In genomic region chr10:117453406-117454170, GRCm38 (mm10) we compare ENCODE assay signal across 32 mouse cellular contexts.
"Had no signal": no experiment of that assay in that cellular context is flagged by ENCODE, and none has a peak within 500 bp of the region (broad histone marks: within the 10 kb centered on the region; RNA-seq: fewer than 3 reads in every experiment).

No protein-coding gene starts in this region.

- H3K27ac ChIP-seq: limb, embryonic 10.5 days; limb, embryonic 12.5 days; limb, embryonic 13.5 days; limb, embryonic 15.5 days; liver, embryonic 12.5 days; liver, embryonic 13.5 days; liver, embryonic 14.5 days; liver, embryonic 15.5 days; lung, embryonic 15.5 days; macrophage; midbrain, embryonic 10.5 days; midbrain, embryonic 12.5 days; midbrain, embryonic 13.5 days; midbrain, embryonic 15.5 days; neural tube, embryonic 12.5 days had no signal

- H3K4me3 ChIP-seq: limb, embryonic 10.5 days; limb, embryonic 12.5 days; limb, embryonic 13.5 days; limb, embryonic 15.5 days; liver, embryonic 12.5 days; liver, embryonic 13.5 days; liver, embryonic 15.5 days; lung, embryonic 15.5 days; megakaryocyte, embryonic 14.5 days; midbrain, embryonic 10.5 days; midbrain, embryonic 12.5 days; midbrain, embryonic 13.5 days; midbrain, embryonic 15.5 days; myocyte; neural tube, embryonic 12.5 days had no signal

- DNase-seq: left cerebral cortex, postnatal 4 days; liver; liver, embryonic 13.5 days; liver, postnatal 0 days; lung, adult 18-20 months; lung, adult 2 months; lung, embryonic 14.5 days; lung, postnatal 10 days; lung, postnatal 14 days; lung, postnatal 36 days; lung, postnatal 4 days; midbrain, embryonic 14.5 days had no signal

- H3K36me3 ChIP-seq: limb, embryonic 10.5 days; limb, embryonic 12.5 days; limb, embryonic 13.5 days; limb, embryonic 15.5 days; liver, embryonic 12.5 days; liver, embryonic 13.5 days; liver, embryonic 15.5 days; lung, embryonic 15.5 days; midbrain, embryonic 10.5 days; midbrain, embryonic 12.5 days; midbrain, embryonic 13.5 days; midbrain, embryonic 15.5 days; neural tube, embryonic 12.5 days had no signal

- H3K9ac ChIP-seq: limb, embryonic 12.5 days; limb, embryonic 13.5 days; limb, embryonic 15.5 days; liver, embryonic 12.5 days; liver, embryonic 13.5 days; liver, embryonic 14.5 days; liver, embryonic 15.5 days; liver, postnatal 0 days; lung, embryonic 14.5 days; lung, embryonic 15.5 days; midbrain, embryonic 12.5 days; midbrain, embryonic 13.5 days; midbrain, embryonic 15.5 days; neural tube, embryonic 12.5 days had no signal

- H3K9me3 ChIP-seq: limb, embryonic 10.5 days; limb, embryonic 12.5 days; limb, embryonic 13.5 days; limb, embryonic 15.5 days; liver, embryonic 12.5 days; liver, embryonic 13.5 days; liver, embryonic 15.5 days; lung, embryonic 15.5 days; megakaryocyte, embryonic 14.5 days; midbrain, embryonic 10.5 days; midbrain, embryonic 12.5 days; midbrain, embryonic 13.5 days; midbrain, embryonic 15.5 days; neural tube, embryonic 12.5 days had no signal

- H3K27me3 ChIP-seq: limb, embryonic 15.5 days; liver, embryonic 13.5 days; liver, embryonic 15.5 days; lung, embryonic 15.5 days; midbrain, embryonic 13.5 days; midbrain, embryonic 15.5 days; neural tube, embryonic 12.5 days had no signal

- H3K4me1 ChIP-seq: midbrain, embryonic 12.5 days; midbrain, embryonic 13.5 days; midbrain, embryonic 15.5 days; neural tube, embryonic 12.5 days had no signal

- ATAC-seq: liver, embryonic 12.5 days; liver, postnatal 0 days; lung, postnatal 0 days; midbrain, embryonic 13.5 days; midbrain, embryonic 15.5 days; midbrain, embryonic 16.5 days had no signal

- H3K4me2 ChIP-seq: limb, embryonic 12.5 days; limb, embryonic 13.5 days; limb, embryonic 15.5 days; liver, embryonic 11.5 days; liver, embryonic 12.5 days; liver, embryonic 13.5 days; liver, embryonic 15.5 days; lung, embryonic 14.5 days; lung, embryonic 15.5 days; midbrain, embryonic 11.5 days; midbrain, embryonic 12.5 days; midbrain, embryonic 13.5 days; midbrain, embryonic 15.5 days; neural tube, embryonic 12.5 days had no signal
